Mouse (Mus musculus) adrenal gland (tissue): ENCODE measurements around the gene Gstm5.
"Not testable (repeated sequence)": the region's sequence is repeated elsewhere in the genome, so short reads cannot be mapped to it uniquely, and the experiment has no call there.

ENCODE experiments used
- intact Hi-C: fragments of 180-260 bp; cut with DNase I; formaldehyde crosslinking; loops from one replicate; pipeline ENCODE4 v1.15.1; 2025
- long read RNA-seq, 2 experiments: library from polyadenylated mRNA; unstranded; transcript quantifications; one replicate each; pipeline ENCODE4 v2.0.0; 2020; ENCODE audit warnings: borderline replicate concordance in 1 of 2; ENCODE audit not compliant: insufficient replicate concordance in 1 of 2

The Gstm5 gene
- long read RNA-seq, experiment 1, transcript Gstm5-201 (8 exons, 945 nt) = major isoform, 38 of 44 reads
- long read RNA-seq, experiment 1, partial matches to known transcripts = 2 of 44 reads
- long read RNA-seq, experiment 1, other reads (novel, unspliced or antisense) = 4 of 44 reads
- long read RNA-seq, experiment 2, transcript Gstm5-201 (8 exons, 945 nt) = major isoform, 63 of 71 reads
- long read RNA-seq, experiment 2, partial matches to known transcripts = 5 of 71 reads
- long read RNA-seq, experiment 2, other reads (novel, unspliced or antisense) = 3 of 71 reads

DNA sequence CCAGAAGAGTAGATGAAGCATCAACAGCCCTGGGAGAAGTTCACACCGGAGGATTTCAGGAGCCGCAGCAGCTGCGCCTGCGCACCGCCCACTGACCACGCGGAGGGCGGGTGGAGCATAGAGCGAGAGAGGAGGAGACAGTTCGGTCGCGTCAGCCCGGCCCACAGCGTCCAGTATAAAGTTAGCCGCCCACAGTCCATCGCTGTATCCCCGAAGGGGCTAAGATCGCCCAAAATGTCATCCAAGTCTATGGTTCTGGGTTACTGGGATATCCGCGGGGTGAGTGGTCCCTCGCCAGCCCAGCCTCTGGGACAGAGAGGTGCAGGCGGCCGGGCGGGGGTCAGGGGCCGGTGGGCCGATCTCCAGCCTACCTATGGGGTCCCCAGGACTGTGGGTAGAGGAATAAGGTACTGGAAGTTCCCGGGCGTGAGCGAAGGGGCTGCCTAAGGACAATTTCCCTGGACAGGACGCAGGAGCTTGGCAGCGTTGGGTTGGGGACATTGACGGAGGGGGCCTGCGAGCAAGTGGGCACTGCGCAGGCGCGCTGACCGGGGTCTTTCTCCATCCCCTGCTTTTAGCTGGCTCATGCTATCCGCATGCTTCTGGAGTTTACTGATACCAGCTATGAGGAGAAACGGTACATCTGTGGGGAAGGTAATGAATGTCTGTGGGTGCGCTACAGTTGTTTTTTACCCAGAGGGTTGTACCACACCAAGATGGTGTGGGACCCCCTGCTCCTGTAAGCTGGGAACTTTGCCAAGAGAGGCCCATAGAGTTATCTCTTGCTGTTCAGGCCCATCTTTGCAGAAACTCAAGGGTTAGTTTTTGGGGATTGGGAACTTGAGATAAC lies at the start of gene Gstm5:
Gstm5 (plus strand) TSS at position 102 of the 850 bp plus-strand sequence.
- intact Hi-C loops = no loop called here

DNA sequence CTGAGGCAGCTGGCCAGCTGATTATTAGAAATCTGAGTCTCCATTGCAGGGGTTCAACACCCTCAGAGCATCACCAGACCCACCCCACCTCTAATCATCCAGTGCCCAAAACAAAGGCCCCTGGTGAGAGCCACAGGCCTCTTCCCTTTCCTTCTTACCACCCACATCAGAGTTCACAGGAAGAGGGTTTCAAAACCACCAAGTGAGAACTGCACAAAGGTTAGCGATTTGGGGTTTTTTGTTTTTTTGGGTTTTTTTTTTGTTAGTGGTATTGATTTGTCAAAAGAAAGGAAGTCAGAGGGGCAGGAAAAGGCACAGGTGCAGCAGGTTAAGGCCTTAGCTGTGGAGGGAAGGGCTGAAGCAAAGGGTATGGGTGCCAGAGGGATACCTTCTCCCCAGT lies 49.4 kb upstream of the Gstm5 start:
- intact Hi-C loops = no loop called here

DNA sequence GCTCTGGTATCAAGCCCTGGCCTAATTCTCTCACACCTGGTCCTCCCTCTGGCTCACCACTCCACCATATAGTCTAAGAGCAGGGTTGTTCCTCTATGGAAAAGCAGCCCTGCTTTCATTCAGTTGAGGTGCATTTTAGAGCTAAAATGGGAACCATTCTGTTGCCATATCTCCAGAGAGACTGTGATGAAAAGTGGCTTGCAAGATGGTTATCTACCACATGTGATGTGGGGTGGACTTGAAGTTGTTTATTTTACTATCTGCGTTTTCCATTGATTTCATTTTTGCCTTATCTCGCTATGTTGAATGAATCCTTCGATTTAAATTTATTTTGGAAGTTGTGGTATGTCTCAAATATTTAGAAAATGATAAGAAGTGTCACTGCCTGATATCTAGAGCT lies 48.8 kb upstream of the Gstm5 start:
- intact Hi-C loops = no loop called here

- intact Hi-C loops = no loop called here
These were observed 47.5 kb upstream of the Gstm5 start for GRCm38 (mm10) chr3:107848126-107848525.

DNA sequence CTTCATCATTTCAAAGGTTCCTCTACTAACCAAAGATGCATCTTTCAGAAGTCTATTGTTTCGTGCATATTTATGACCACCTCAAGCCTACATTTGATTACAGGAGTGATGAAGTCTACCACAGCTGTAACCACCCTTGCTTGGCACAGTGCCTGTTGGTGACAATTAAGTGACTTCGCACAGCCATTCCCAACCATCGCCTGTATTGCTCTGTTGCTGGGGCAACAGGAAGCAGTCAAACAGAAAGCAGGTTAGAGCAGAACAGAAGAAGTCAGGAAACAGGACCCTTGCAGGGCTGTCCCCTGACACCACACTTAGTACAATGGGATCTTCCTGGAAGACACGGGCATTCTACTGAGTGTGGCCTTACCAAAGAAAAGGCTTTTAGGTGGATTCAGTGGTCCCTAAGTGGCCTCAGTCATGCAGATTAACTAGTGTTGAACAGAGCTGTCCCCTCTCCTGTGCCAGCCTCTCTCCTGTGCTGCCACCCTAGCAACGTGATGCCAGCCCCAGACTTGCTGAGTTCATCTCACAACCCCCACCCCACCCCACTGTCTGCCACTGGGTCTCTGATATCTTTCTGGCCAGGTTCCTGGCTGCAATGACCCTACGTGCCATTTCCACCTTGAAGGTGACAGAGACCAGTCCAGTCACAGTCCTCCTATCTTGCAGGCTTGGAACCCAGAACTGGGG lies 46.5 kb upstream of the Gstm5 start:
- intact Hi-C loops = no loop called here

DNA sequence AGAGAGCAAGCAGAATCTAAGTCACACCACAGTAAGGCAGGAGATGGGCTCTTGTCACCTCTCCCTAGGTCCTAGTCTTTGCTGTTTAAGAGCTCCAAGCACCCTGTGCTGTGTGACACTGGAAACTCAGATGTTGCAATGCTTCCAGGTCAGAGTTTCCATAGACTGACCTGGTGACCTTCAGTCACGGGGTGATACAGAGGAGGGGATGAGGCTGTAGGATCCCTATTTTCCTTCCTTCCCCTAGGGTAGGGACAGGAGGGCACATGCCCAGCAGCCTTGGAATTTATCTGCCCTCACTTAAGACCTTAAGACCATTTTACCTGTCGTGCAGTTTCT lies 46.0 kb upstream of the Gstm5 start:
- intact Hi-C loops = no loop called here

DNA sequence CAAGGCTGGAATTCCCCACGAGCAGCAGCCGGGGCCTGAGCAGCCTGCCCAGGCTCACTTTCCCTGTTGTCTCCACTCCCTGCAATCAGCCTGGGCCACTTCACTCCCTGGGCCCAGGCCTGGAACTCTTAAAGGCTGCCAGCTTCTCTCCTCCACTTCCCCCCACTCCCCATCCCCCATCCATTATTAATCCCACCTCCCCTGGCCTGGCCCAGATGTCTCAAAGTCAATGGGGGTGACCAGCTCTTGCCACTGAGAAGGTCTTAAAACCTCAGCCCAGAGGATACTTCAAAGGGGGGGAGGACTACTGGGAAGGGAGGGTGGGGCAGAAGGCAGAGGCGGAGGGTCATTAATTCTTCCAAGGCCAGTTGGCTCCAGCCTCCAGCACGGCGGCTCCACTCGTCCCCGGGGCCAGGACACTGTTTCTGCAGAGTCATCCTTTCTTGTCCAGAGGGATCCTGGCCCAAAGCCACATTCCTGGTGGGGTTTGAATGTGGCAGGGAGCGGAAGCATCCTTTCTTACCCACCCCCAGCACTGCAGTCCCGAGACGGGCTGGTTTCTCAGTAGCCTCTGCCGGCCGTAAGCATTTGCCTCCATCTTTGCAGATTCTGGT lies 45.1 kb upstream of the Gstm5 start:
- intact Hi-C loops = no loop called here

DNA sequence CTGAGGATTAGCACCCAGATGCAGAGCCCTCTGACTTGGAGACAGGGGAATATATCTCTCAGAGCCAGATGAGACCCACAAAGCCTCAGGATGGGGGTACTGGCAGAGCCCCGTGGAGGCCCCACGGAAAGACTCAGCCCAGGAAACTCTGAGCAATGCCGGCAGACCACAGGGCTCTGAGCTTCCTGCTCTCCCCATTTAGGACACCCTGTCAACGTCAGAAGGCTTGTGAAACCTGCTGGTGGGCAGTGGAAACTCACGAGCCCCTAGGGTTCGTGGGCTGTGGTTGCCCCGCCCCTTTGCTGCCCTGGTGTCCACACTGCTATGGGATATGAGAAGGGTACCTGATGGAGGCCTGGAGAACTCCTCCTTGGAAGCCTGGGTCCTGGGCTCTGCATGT lies 42.8 kb upstream of the Gstm5 start:
- intact Hi-C loops = no loop called here

DNA sequence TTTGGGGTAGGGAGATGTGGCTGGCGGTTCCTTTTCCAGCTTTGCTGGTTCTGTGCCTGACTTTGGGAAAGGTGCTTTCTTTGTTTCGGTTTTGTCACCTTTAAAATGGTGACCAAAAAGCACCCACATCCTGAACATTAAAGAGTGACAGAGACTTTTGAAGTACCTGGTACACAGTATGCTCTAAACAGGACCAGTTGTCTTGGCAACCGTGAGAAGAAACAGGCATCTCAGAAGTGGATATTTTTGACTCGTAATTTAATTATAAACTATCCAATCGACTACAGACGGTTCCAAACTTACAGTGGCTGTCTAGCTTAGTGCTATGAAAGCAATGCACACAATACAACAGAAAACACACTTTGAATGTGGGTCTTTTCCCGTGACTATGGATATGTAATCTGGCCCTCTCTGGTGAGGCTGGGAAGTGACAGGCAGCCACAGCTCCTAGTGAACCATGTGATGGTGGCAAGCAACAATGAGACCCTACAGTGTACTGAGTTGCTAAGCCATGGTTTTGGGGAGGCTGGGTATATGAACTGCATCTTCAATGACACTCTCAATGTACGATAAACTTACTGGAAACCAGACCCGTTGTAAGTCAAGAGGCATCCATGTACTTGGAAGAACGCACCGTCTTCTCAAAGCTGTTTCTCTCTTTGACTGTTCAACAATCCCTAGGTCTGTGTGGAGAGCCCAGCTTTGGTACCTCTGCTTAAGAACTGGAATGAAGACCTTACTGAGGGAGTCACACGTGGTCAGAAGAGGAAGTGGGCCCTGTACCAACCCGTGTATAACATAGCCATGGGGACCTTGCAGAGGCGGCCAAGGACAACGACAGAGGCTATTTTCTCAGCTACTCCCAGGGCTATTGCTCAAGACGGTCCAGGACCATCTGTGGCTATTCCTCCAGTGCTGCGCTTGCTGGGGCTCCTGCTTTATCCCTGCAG lies 42.1 kb upstream of the Gstm5 start:
- intact Hi-C loops = no loop called here

DNA sequence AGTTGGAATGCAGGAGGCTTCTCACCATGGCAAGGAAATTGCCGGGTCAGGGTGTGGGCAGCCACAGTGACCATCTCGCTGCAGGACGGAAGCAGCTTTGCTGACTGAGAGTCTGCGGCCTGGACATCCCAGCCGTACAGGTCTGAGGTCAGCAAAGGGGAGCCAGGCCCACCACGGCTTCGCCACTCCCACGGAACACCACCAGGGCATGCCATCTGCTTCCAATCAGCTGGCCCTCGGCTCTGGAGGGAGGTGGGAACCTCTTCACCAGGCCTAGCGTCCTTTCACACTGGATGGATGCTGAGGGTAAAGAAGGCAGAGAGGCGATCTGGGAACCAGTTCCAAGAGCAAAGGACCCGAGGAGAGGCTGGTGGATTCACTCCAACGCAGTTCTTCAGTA lies 40.3 kb upstream of the Gstm5 start:
- intact Hi-C loops = no loop called here

- intact Hi-C loops = no loop called here
These were observed 38.0 kb upstream of the Gstm5 start for GRCm38 (mm10) chr3:107857646-107858045.

- intact Hi-C loops = not testable (repeated sequence)
These were observed 34.1 kb upstream of the Gstm5 start for GRCm38 (mm10) chr3:107861483-107861882.

- intact Hi-C loops = loop anchor here (1.0 kb wide), 1 partner anchor 165 kb away; no protein-coding TSS in a partner anchor
These were observed 33.1 kb upstream of the Gstm5 start for GRCm38 (mm10) chr3:107862471-107862870.

DNA sequence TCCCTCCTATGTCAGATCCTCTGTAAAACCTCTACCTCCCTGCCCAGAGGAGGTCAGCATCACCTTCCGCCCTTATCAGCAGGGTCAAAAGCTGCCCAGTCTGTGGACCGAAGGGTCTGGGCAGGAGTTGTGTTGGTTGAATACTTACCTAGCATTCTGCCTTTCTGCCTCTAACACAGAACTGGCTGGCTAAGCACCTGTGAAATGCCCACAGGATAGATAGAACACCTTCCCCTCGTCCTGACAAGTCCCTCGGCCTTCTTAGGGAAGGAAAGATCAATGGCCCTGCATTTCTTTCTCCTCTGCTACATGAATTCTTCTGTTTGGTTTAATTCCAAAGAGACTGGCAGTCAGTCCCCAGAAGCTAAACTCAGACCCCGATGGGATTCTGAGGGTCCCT lies 32.1 kb upstream of the Gstm5 start:
- intact Hi-C loops = no loop called here

DNA sequence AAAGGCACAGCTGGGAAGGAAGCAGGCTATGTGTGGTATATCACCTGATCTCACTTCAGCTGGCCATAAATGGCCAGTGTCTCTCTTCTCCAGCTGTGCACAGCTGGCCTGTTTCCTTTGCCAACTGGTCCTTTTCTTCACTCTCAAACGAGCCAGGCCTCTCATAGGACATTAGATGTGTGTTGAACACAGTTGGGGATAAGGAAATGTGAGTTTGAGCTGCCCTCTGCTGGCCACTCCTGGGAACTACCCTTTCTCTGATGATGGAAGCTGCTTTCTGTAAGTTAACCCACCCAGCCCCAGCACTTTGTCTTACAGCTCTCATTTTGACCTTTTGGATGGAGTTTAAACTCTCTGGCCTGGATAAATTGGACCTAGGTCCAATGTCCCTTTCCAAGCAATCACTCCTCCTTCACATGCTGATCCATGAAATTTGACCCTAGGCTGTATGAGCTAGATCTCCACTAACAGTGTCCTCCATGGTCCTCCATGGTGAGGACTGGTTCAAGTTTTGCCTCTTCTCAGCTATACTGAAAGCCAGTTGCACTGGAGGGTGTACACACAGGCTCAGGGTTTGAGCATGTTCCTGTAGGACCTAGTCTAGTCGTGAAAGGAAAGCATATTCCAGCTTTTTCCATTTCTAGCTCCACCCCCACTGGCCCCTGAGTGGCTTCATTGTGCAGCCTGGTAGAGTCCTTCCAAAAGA lies 31.6 kb upstream of the Gstm5 start:
- intact Hi-C loops = loop anchor here (2.0 kb wide), 1 partner anchor 109 kb away; no protein-coding TSS in a partner anchor

DNA sequence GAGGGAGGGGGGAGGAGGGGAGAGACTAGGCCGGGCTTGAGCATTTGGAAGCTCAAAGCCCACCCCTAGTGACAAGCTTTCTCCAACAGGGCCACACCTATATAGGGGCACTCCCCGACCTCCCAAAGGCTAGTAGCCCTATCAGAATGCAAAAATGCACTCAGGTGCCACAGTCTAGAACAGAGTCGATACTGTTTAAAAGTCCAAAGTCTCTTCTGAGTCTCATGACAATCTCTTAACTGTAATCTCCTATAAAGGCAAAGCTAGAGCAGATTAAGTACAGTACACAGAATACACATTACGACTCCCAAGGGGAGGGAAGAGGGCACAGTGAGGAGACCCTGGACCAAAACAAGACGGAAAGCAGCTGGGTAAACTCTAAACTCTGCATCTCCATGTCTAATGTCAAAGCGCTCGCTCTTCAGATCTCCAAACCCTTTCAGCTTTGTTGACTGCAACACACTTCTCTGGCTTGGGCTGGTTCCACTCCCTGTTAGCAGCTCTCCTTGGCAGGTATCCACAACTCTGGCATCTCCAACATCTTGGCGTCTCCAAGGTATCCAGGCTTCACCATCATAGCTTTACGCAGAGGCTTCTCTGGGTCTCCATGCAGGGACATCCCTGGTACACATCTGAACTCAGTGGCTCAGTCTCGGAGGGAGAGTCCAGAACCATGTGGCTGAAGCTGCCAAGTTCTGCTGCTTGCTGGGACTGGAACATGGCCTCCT lies 30.1 kb upstream of the Gstm5 start:
- intact Hi-C loops = loop anchor here (2.0 kb wide), 2 partner anchors 111 to 195 kb away; no protein-coding TSS in a partner anchor

GRCm38 (mm10) chr3:107867086-107867485 lies 28.5 kb upstream of the Gstm5 start:
- intact Hi-C loops = loop anchor here (1.0 to 2.0 kb wide), 2 partner anchors 51 to 194 kb away; no protein-coding TSS in a partner anchor

GRCm38 (mm10) chr3:107868452-107868851 lies 27.2 kb upstream of the Gstm5 start:
- intact Hi-C loops = no loop called here

GRCm38 (mm10) chr3:107869097-107869496 lies 26.5 kb upstream of the Gstm5 start:
- intact Hi-C loops = no loop called here
